Mouse (Mus musculus) cerebellum, adult 11 months (tissue): Measurements from ENCODE around the gene Skint1.
"Not testable (repeated sequence)": the region's sequence is repeated elsewhere in the genome, so short reads cannot be mapped to it uniquely, and the experiment has no call there.

Experiments
- DNase-seq: peaks from one replicate; pipeline ENCODE4 v3.0.0; 2022

Gene Skint1

DNA sequence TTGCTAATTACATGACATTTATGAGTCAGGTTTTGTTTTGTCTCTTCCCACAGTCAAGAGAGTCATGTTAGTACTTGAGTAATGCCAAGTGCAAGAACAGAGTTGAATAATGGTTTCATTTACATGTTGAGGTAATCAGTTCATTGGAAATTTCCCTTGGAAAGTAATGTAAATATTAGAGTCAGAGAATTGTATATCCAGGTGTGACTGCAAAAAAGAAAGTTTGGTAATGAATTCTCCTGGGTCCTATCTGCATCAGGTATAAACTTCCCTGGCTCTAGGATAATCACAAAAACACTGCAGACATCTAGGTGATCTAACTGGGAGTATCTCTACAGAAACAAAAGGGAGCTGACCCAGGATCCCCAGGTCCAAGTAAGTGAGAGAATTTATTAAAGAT, at the start of gene Skint1:
Gene Skint1, plus strand, starts transcription at position 301 of the 400 bp plus-strand sequence.
- DNase-seq: no peak

GRCm38 (mm10) chr4:111961309-111961708, 44.8 kb upstream of the Skint1 start:
- DNase-seq: no peak

GRCm38 (mm10) chr4:111963241-111963640, 42.8 kb upstream of the Skint1 start:
- not testable (repeated sequence) for DNase-seq

DNA sequence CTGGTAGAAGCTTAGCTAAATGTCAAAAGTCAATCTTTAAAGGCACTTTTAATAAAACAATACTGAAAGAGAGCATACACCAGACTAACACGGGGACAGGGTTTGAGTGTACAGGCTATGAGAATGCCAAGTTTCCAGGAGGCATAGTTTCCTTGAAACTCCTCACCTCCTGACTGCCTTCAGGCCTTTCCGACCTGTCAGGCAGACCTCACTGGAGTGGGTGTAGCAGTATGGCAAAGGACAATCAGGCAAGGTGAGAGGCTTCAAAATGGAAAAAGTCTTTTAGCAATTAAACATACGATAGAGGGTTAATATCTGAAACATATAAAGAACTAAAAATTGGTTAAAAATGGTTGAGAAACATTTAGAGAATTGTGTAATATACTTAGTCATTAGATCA, 42.4 kb upstream of the Skint1 start:
- no peak for DNase-seq

DNA sequence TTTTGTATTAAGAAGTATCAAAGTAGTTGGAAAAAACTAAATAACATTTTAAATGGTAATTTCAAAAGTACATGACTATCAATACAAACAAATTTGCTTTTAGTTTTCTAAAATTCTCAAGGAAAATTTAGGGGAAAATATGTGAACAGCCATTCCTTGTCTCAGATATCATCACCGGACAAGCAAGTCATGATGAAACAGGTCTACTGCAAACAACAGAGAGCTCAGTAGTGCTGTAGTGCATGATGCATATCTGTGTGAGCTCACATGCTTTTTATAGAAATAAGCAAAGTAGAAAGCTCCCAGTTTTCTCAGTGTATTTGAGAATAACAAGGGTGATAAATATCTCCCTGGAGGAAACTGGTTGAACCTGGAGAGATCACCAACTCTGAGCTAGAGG, 33.4 kb upstream of the Skint1 start, which contains the start of gene Skint7:
Gene Skint7, plus strand, starts transcription at position 301 of the 400 bp plus-strand sequence.
- no peak for DNase-seq

DNA sequence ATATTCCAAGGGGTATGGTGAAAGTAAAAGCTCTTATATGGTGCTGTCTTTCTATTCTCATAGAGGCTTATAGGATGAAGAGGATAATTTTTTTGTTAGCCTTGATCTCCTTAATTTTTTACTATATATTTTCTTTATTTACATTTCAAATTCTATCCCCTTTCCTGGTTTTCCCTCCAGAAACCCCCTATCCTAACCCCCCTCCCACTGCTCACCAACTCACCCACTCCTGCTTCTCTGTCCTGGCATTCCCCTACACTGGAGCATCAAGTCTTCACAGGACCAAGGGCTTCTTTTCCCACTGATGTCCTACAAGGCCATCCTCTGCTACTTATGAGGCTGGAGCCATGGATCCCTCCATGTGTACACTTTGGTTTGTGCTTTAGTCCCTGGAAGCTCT, 65.6 kb downstream of the Skint1 start, which contains the start of gene Skint4:
Gene Skint4, plus strand, starts transcription at position 301 of the 400 bp plus-strand sequence.
- no peak for DNase-seq
